25 mouse cellular contexts compared by ENCODE assay signal in genomic region chr1:82820626-82821186, GRCm38 (mm10). TPM values are rescaled to one million over a fixed set of nuclear protein-coding genes. Genes with fewer than 3 reads are reported as not detected.
A peak's percentile ranks its signal among the peaks of the same experiment; 100 is the strongest.
DNase-seq lines count a peak whose midpoint lies in the region; ATAC-seq lines count a peak whose summit lies in the region.
"Had no signal": no experiment of that assay in that cellular context is flagged by ENCODE, and none has a peak within 500 bp of the region (broad histone marks: within the 10 kb centered on the region; RNA-seq: fewer than 3 reads in every experiment).

No protein-coding gene starts in this region.

- H3K27me3 ChIP-seq in heart, embryonic 12.5 days (replicated peaks), result no peaks in the 10 kb centered on the region
- no peaks in the 10 kb centered on the region for H3K27me3 ChIP-seq in lung, embryonic 16.5 days (ENCODE audit: control insufficient read depth, insufficient read depth, low read depth, low read length)
- H3K27me3 ChIP-seq in hindbrain, embryonic 16.5 days (replicated peaks; ENCODE audit: control insufficient read depth, insufficient read depth, low read length), result no peaks in the 10 kb centered on the region
- H3K27me3 ChIP-seq: embryonic facial prominence, embryonic 13.5 days; neural tube, embryonic 12.5 days had no signal

- no peak for DNase-seq in heart, postnatal 10 days
- no peak for DNase-seq in lung, postnatal 14 days
- DNase-seq in induced T-regulatory cell, adult 2 months (ENCODE audit: low read depth), result peak; percentile 60
- no peak for DNase-seq in urinary bladder, postnatal 36 days (ENCODE audit: low spot score in 2 of 2)
- DNase-seq: cerebellum, adult 18-20 months; gastrocnemius, postnatal 25 days; kidney, adult 2 months; kidney, postnatal 36 days; lung, adult 2 months; right cerebral cortex, postnatal 14 days; thymus, postnatal 36 days had no signal

- no peak overlapping the region for H3K4me3 ChIP-seq in heart, embryonic 12.5 days
- H3K4me3 ChIP-seq in lung, embryonic 16.5 days (ENCODE audit: low read length), result no peak overlapping the region; the same call in 1 of the 2 replicates
- no peak overlapping the region for H3K4me3 ChIP-seq in hindbrain, embryonic 16.5 days (ENCODE audit: low read length)
- H3K4me3 ChIP-seq: embryonic facial prominence, embryonic 13.5 days; neural tube, embryonic 12.5 days had no signal

- no peak for ATAC-seq in heart, embryonic 12.5 days (ENCODE audit: insufficient number of reproducible peaks, low FRiP score)
- no peak for ATAC-seq in lung, embryonic 16.5 days (ENCODE audit: low read depth)
- no peak for ATAC-seq in hindbrain, embryonic 16.5 days

- intact Hi-C loops in heart, postnatal 10 days (cut with DNase I), result no loop called here

- WGBS in heart, embryonic 12.5 days, result 80% methylated on average over 3 of the region's 3 CpGs
- 79% methylated on average over 3 of the region's 3 CpGs for WGBS in lung, embryonic 16.5 days
- 75% methylated on average over 3 of the region's 3 CpGs for WGBS in hindbrain, embryonic 16.5 days

- H3K9ac ChIP-seq in heart, embryonic 12.5 days, result no peak overlapping the region
- peak overlapping the region; percentile 39 for H3K9ac ChIP-seq in lung, embryonic 16.5 days (ENCODE audit: low read length)
- H3K9ac ChIP-seq in hindbrain, embryonic 16.5 days (ENCODE audit: low read depth, low read length), result no peak overlapping the region
- H3K9ac ChIP-seq: embryonic facial prominence, embryonic 13.5 days; neural tube, embryonic 12.5 days had no signal

- no peaks in the 10 kb centered on the region for H3K9me3 ChIP-seq in heart, embryonic 12.5 days (replicated peaks)
- no peaks in the 10 kb centered on the region for H3K9me3 ChIP-seq in lung, embryonic 16.5 days (ENCODE audit: control insufficient read depth, low read length)
- H3K9me3 ChIP-seq in hindbrain, embryonic 16.5 days (ENCODE audit: control insufficient read depth, low read length), result no peaks in the 10 kb centered on the region
- H3K9me3 ChIP-seq: embryonic facial prominence, embryonic 13.5 days; neural tube, embryonic 12.5 days had no signal

- H3K36me3 ChIP-seq in heart, embryonic 12.5 days, result no peaks in the 10 kb centered on the region
- no peaks in the 10 kb centered on the region for H3K36me3 ChIP-seq in lung, embryonic 16.5 days (ENCODE audit: control insufficient read depth, insufficient read depth, low read length)
- H3K36me3 ChIP-seq in hindbrain, embryonic 16.5 days (ENCODE audit: control insufficient read depth, insufficient read depth, low read length), result no peaks in the 10 kb centered on the region
- H3K36me3 ChIP-seq: embryonic facial prominence, embryonic 13.5 days; neural tube, embryonic 12.5 days had no signal

- peak overlapping the region; percentile 52; the same call in 1 of the 2 replicates for H3K4me2 ChIP-seq in heart, embryonic 12.5 days
- H3K4me2 ChIP-seq in lung, embryonic 16.5 days (ENCODE audit: low read depth, low read length), result no peak overlapping the region; the same call in 1 of the 2 replicates
- H3K4me2 ChIP-seq in hindbrain, embryonic 16.5 days (ENCODE audit: low read length), result no peak overlapping the region
- H3K4me2 ChIP-seq: embryonic facial prominence, embryonic 13.5 days; neural tube, embryonic 12.5 days had no signal

- peak overlapping the region; percentile 50; the same call in 1 of the 2 replicates for H3K27ac ChIP-seq in heart, embryonic 12.5 days (ENCODE audit: poor library complexity, severe bottlenecking)
- H3K27ac ChIP-seq in lung, embryonic 16.5 days (ENCODE audit: low read length), result no peak overlapping the region
- H3K27ac ChIP-seq in hindbrain, embryonic 16.5 days (ENCODE audit: low read depth, low read length), result no peak overlapping the region
- H3K27ac ChIP-seq: embryonic facial prominence, embryonic 13.5 days; neural tube, embryonic 12.5 days had no signal

- peaks cover 30% of the 10 kb centered on the region for H3K4me1 ChIP-seq in heart, embryonic 12.5 days (replicated peaks)
- H3K4me1 ChIP-seq in lung, embryonic 16.5 days (replicated peaks; ENCODE audit: control insufficient read depth, insufficient read depth, low read length), result peaks cover 7% of the 10 kb centered on the region; the same call in 1 of the 2 replicates
- no peaks in the 10 kb centered on the region for H3K4me1 ChIP-seq in hindbrain, embryonic 16.5 days (ENCODE audit: control insufficient read depth, insufficient read depth, low read depth, low read length)
- H3K4me1 ChIP-seq: neural tube, embryonic 12.5 days had no signal

RNA-seq across cellular contexts. Expression of gene Agfg1, which starts 18.6 kb away (rescaled TPM):
- 46.4 and 47.0 TPM in 2 replicates for polyA plus RNA-seq in heart, embryonic 12.5 days (2016; fragmentation: Nextera tagmentation; extraction: Ambion mirVana)
- 10 to 100 TPM; 39.9 to 43.2 TPM for total RNA-seq in heart, postnatal 10 days (2021)
- polyA plus RNA-seq in lung, embryonic 16.5 days (2015; fragmentation: Nextera tagmentation; extraction: Ambion mirVana), result 30.8 and 31.4 TPM in 2 replicates
- polyA plus RNA-seq in hindbrain, embryonic 16.5 days (2015; fragmentation: Nextera tagmentation; extraction: Ambion mirVana), result 23.9 and 27.7 TPM in 2 replicates

RNA-seq across cellular contexts. Expression of gene Gm47791, which starts 49.7 kb away (rescaled TPM):
- polyA plus RNA-seq in heart, embryonic 12.5 days (2016; fragmentation: Nextera tagmentation; extraction: Ambion mirVana), result not detected in 2 replicates
- total RNA-seq in heart, postnatal 10 days (2021), result not detected
- polyA plus RNA-seq in lung, embryonic 16.5 days (2015; fragmentation: Nextera tagmentation; extraction: Ambion mirVana), result not detected in 2 replicates
- not detected in 2 replicates for polyA plus RNA-seq in hindbrain, embryonic 16.5 days (2015; fragmentation: Nextera tagmentation; extraction: Ambion mirVana)
- total RNA-seq: gastrocnemius, postnatal 25 days; layer of hippocampus, postnatal 14 days; left cerebral cortex, postnatal 25 days; megakaryocyte, adult 5-6 weeks; midbrain, postnatal 0 days had no signal
- polyA plus RNA-seq: C2C12; cortical plate, adult 2 months; embryonic facial prominence, embryonic 13.5 days; forebrain, embryonic 11.5 days; hindbrain, embryonic 11.5 days; kidney, adult 2 months; lung, adult 2 months; midbrain, postnatal 0 days; neural tube, embryonic 12.5 days; testis, adult 2 months had no signal

RNA-seq across cellular contexts. Expression of gene Tm4sf20, which starts 52.4 kb away (rescaled TPM):
- 0.17 TPM in 1 of 2 replicates, not detected in the other for polyA plus RNA-seq in heart, embryonic 12.5 days (2016; fragmentation: Nextera tagmentation; extraction: Ambion mirVana)
- not detected for total RNA-seq in heart, postnatal 10 days (2021)
- not detected in 2 replicates for polyA plus RNA-seq in lung, embryonic 16.5 days (2015; fragmentation: Nextera tagmentation; extraction: Ambion mirVana)
- not detected in 2 replicates for polyA plus RNA-seq in hindbrain, embryonic 16.5 days (2015; fragmentation: Nextera tagmentation; extraction: Ambion mirVana)
- total RNA-seq: gastrocnemius, postnatal 25 days; layer of hippocampus, postnatal 14 days; left cerebral cortex, postnatal 25 days; megakaryocyte, adult 5-6 weeks; midbrain, postnatal 0 days had no signal
- polyA plus RNA-seq: C2C12; cortical plate, adult 2 months; hindbrain, embryonic 11.5 days; kidney, adult 2 months; lung, adult 2 months; midbrain, postnatal 0 days; testis, adult 2 months had no signal
